Mouse (Mus musculus) small intestine, adult 2 months (tissue): ENCODE results near the gene Sema6c. TPM values are rescaled to one million over a fixed set of nuclear protein-coding genes. Genes with fewer than 3 reads are reported as not detected.

Experiments used
- H3K27ac ChIP-seq: fragments of 200-500 bp; 2 replicates; pipeline ENCODE4 v1.5.1; 2012; ENCODE audit warnings: low read depth, low read length, control low read depth, inconsistent platforms; ENCODE audit not compliant: insufficient read depth
- H3K27me3 ChIP-seq: fragments of 200-500 bp; 2 replicates; pipeline ENCODE4 v1.6.1; 2012; ENCODE audit warnings: mild to moderate bottlenecking, moderate library complexity, low read length, inconsistent platforms; ENCODE audit not compliant: control insufficient read depth, insufficient read depth
- H3K36me3 ChIP-seq: fragments of 200-500 bp; 2 replicates; pipeline ENCODE4 v1.6.1; 2012; ENCODE audit warnings: mild to moderate bottlenecking, low read length, control low read depth, inconsistent platforms; ENCODE audit not compliant: control insufficient read depth, insufficient read depth
- H3K4me1 ChIP-seq: fragments of 200-500 bp; 2 replicates; pipeline ENCODE4 v1.6.1; 2012; ENCODE audit warnings: low read length, inconsistent platforms, mixed read lengths; ENCODE audit not compliant: control insufficient read depth, insufficient read depth, insufficient read length
- H3K4me3 ChIP-seq: fragments of 200-500 bp; 2 replicates; pipeline ENCODE4 v1.5.1; 2012; ENCODE audit warnings: low read depth, mild to moderate bottlenecking, control low read depth, inconsistent platforms, low read length, moderate library complexity
- CTCF ChIP-seq: fragments of 200-500 bp; IDR thresholded peaks from 2 replicates; pipeline ENCODE4 v1.5.1; 2012; ENCODE audit warnings: low read depth, mild to moderate bottlenecking, control low read depth, inconsistent platforms, low read length, moderate library complexity, mixed read lengths; ENCODE audit not compliant: insufficient replicate concordance, insufficient read length; ENCODE audit errors: extremely low read depth
- POLR2A ChIP-seq: fragments of 200-500 bp; IDR thresholded peaks from 2 replicates; pipeline ENCODE4 v1.6.1; 2012; ENCODE audit warnings: low read depth, mild to moderate bottlenecking, control low read depth, inconsistent platforms, low read length, moderate library complexity
- WGBS: fragments of 180-500 bp; shearing (Covaris S2); methylation state at CpG from one replicate; pipeline ENCODE4 v1.1.7; 2018; 5-methylcytosine and 5-hydroxymethylcytosine counted together
- polyA plus RNA-seq: library from polyadenylated mRNA; depleted of rRNA; stranded (reverse); fragments of >200 nt; gene quantifications from 2 replicates; pipeline ENCODE4 v1.2.3, GENCODE M21; 2012

Sema6c gene
- polyA plus RNA-seq, 1 experiment, result 4.6 TPM

DNA sequence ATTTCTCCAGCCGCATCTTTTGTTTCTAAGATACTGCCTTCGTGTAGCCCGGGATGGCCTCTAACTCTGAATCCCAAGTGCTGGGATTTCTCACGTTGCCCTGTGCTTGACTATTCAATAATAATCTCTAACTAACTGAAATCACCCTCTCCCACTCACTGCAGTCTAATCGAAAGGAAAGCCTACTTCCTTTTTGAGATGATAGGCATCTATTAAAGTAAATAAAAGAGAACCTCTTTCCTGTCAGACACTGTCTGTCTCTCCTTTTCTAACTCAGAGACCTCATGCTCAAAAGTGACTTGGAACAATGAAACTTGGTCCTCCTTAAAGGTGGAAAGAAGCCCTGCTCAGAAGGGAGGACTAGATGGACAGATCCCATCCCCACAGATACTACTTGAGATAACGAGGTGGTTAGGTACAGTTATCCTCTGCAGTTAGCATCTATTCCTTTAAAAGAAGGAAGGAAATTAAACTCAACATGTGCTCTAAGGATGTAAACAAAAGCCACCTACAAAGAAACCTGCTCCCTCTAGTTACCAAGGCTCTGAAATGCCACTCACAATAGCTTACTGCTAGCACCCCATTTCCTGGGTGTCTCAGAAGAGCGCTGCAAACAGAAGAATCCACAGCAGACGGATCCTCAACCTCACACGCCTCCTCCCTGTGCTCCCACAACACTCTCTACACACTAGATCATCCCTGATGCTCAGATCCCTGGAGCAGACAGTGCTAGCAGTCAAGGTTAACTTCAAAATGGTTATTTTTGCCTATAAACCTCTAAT is 24.7 kb downstream of the Sema6c start:
- Histone ChIP-seq H3K4me1 (no peaks in the 10 kb centered on the region), H3K4me3 (no peak overlapping the region), H3K36me3 (peaks cover 52% of the 10 kb centered on the region), H3K27ac (no peak overlapping the region), H3K27me3 (no peaks in the 10 kb centered on the region)
- TF ChIP-seq CTCF (no peak), POLR2A (no peak)
- 82% methylated on average over 9 of the region's 9 CpGs for WGBS

DNA sequence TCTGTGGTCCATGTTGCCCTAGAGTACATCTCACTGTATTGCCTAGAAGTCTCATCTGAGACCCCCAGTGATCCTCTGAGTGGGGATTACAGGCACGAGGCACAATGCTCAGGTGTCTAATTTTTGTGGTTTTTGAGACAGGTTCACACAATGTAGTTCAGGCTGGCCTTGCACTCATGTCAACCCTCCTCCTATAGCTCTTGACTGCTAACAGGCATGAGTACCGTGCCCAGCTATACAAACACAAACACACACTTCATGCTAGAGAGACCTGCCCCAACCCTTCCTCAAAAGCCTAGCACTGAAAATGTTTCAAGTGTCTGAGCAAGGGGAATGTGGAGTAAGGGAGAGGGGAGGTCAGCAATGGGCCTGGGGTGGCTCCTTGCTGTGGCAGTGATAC is 25.8 kb downstream of the Sema6c start:
- TF ChIP-seq POLR2A, result no peak
- TF ChIP-seq CTCF, result no peak
- no peak overlapping the region for H3K27ac ChIP-seq
- H3K4me3 ChIP-seq, result no peak overlapping the region
- WGBS, result 90% methylated on average over 2 of the region's 2 CpGs
- peaks cover 60% of the 10 kb centered on the region for H3K36me3 ChIP-seq
- H3K4me1 ChIP-seq, result no peaks in the 10 kb centered on the region
- no peaks in the 10 kb centered on the region for H3K27me3 ChIP-seq

DNA sequence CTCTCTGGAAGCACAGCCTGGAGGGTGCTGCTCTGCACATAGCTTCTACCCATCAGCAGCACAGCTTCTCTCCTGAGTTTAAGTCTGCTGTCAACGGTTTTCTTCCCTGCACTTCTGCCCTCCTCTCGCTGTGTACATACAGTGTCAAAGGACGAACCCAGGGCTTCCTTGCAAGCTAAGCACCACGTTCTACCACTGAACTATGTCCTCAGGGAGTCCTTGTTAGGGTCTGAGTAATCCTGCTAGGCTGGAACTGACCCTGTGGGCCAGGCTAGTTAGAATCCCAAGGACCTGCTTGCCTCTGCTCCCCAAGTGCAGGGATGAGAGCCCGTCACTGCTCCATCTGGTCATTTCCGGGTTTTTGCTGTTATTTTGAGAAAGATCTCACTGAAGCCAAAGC is 26.6 kb downstream of the Sema6c start:
- 88% methylated on average over 6 of the region's 6 CpGs for WGBS
- H3K27ac ChIP-seq, result no peak overlapping the region

GRCm38 (mm10) chr3:95194721-95195135 is 34.5 kb downstream of the Sema6c start:
- Histone ChIP-seq H3K36me3 (peaks cover 64% of the 10 kb centered on the region), H3K4me3 (no peak overlapping the region), H3K27me3 (no peaks in the 10 kb centered on the region), H3K27ac (no peak overlapping the region), H3K4me1 (no peaks in the 10 kb centered on the region)
- TF ChIP-seq POLR2A (no peak), CTCF (no peak)
- 68% methylated on average over 6 of the region's 6 CpGs for WGBS

More for the DNA sequence above, 26.6 kb downstream of the Sema6c start:
- TF ChIP-seq CTCF, result no peak
- no peak overlapping the region for H3K4me3 ChIP-seq
- no peaks in the 10 kb centered on the region for H3K4me1 ChIP-seq
- H3K27me3 ChIP-seq, result no peaks in the 10 kb centered on the region
- peaks cover 60% of the 10 kb centered on the region for H3K36me3 ChIP-seq

DNA sequence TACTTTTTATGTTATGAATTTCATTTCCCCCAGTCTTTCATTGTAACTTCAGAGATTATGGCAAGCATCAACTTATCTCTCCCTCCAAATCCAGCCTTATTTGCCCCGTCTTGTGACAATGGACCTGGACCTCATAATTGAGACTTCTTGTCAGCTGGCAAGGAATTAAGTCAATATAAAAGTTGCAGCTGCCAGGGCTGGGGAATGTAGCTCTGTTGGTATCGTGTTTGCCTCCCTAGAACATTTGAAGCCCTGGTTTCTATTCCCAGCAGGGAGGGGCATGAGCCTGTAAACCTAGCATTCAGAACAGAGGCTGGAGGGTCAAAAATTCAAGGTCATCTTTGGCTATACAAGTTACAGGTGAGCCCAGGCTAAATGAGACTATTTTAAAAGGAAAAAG is 35.5 kb downstream of the Sema6c start:
- H3K4me3 ChIP-seq, result no peak overlapping the region
- 48% methylated on average over 2 of the region's 2 CpGs for WGBS
- H3K4me1 ChIP-seq, result no peaks in the 10 kb centered on the region
- H3K36me3 ChIP-seq, result peaks cover 65% of the 10 kb centered on the region
- no peaks in the 10 kb centered on the region for H3K27me3 ChIP-seq
- TF ChIP-seq CTCF, result no peak
- no peak for TF ChIP-seq POLR2A
- H3K27ac ChIP-seq, result no peak overlapping the region

- Histone ChIP-seq H3K27me3 (no peaks in the 10 kb centered on the region), H3K4me3 (no peak overlapping the region), H3K36me3 (peaks cover 78% of the 10 kb centered on the region), H3K27ac (no peak overlapping the region), H3K4me1 (no peaks in the 10 kb centered on the region)
- TF ChIP-seq CTCF (no peak), POLR2A (no peak)
- WGBS, result 79% methylated on average over 1 of the region's 1 CpGs
These were observed 38.8 kb downstream of the Sema6c start for GRCm38 (mm10) chr3:95199101-95199500.

GRCm38 (mm10) chr3:95200132-95200531 is 39.9 kb downstream of the Sema6c start:
- Histone ChIP-seq H3K4me3 (no peak overlapping the region), H3K4me1 (no peaks in the 10 kb centered on the region), H3K36me3 (peaks cover 78% of the 10 kb centered on the region), H3K27ac (no peak overlapping the region), H3K27me3 (no peaks in the 10 kb centered on the region)
- TF ChIP-seq CTCF (no peak), POLR2A (no peak)
- WGBS, result 85% methylated on average over 7 of the region's 7 CpGs

DNA sequence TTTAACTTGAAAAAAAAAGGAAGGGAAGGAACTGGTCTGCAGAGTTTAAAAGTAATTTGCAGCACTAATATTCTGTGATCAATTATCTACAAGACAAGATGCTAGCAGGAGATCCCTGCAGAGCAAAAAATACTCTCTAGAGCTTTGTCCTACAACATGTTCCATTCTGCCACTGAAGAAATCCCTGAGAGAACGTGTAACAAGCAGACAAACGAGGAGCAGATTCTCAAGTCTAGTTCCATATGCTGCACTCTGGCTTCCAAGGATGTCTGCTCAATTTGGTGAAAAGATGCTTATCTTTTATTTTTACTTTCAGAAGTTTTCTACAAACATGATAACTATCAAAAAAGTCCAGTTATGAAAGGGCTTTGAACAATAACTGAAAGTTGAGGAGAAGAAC is 40.3 kb downstream of the Sema6c start:
- no peaks in the 10 kb centered on the region for H3K27me3 ChIP-seq
- no peak for TF ChIP-seq CTCF
- TF ChIP-seq POLR2A, result no peak
- no peak overlapping the region for H3K27ac ChIP-seq
- H3K4me1 ChIP-seq, result no peaks in the 10 kb centered on the region
- peaks cover 79% of the 10 kb centered on the region for H3K36me3 ChIP-seq
- WGBS, result 90% methylated on average over 2 of the region's 2 CpGs
- no peak overlapping the region for H3K4me3 ChIP-seq
